Mouse (Mus musculus): ENCODE measurements at regions not wholly inside any gene's neighbourhood (a gene's known extent, or its start where the extent isn't known, plus 50 kb on each side); places are given as distances from the start of the nearest gene placed in this dataset.

DNA sequence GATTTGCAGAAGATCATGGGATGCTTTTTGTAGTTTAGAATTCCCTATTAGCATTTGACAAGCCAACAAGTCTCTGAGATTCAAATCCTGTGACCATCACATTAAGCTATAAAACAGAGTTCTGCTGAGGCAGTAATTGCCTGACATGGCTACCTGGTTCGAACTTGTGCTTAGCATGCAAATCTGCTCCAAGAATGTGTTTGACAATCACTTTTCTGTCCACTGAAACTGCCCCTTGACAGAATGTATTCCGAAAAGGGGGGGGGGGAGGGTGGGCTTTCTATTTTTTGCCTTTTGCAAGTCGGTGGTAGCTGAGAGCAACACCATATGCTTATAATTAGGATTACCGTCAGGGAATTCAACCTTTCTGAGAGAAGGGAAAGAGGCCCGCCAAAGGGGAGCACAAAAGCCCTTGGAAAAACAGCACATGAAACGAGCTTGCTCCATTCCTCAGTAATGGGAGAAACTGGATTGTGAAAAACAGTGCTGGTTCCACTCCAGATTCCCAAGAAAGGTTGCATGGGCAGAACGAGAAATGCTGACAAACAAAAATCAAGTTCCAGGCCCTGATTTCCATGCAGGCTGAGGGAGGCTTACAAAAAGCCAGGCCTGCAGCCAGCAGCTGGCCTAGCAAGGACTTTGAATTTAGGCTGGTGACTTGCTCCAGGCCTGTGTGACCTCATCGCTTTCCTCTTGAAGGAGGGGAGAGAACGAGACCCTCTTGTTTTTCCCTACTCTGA lies 176.1 kb upstream of the Ldb2 start:
- TF ChIP-seq CTCF (IDR thresholded peaks at IDR 0.05; ENCODE audit: low read depth) (no peak), EP300 (optimal IDR thresholded peaks at IDR 0.05) (no peak)

All from stomach, postnatal 0 days (tissue).